Mouse (Mus musculus): ENCODE data around the gene Vkorc1.

Gene Vkorc1

GRCm38 (mm10) chr7:127915293-127915692 is 19.9 kb upstream of the Vkorc1 start:
- WGBS = 90% methylated on average over 12 of the region's 12 CpGs

GRCm38 (mm10) chr7:127912938-127913337 is 17.5 kb upstream of the Vkorc1 start:
- WGBS = 8% methylated on average over 4 of the region's 4 CpGs

GRCm38 (mm10) chr7:127912190-127912871 is 16.9 kb upstream of the Vkorc1 start, which contains the start of gene Kat8:
Gene Kat8, plus strand, starts transcription at chr7:127912516.
- WGBS = under 1% methylated on average over 40 of the region's 40 CpGs

GRCm38 (mm10) chr7:127908656-127909055 is 13.2 kb upstream of the Vkorc1 start:
- WGBS = 84% methylated on average over 4 of the region's 4 CpGs

- WGBS = 96% methylated on average over 12 of the region's 12 CpGs
These were observed 12.5 kb upstream of the Vkorc1 start for GRCm38 (mm10) chr7:127907939-127908338.

GRCm38 (mm10) chr7:127903971-127904796 is 8.8 kb upstream of the Vkorc1 start, which contains the start of gene Bckdk:
Gene Bckdk, plus strand, starts transcription at chr7:127904082.
- 5% methylated on average over 38 of the region's 38 CpGs for WGBS

GRCm38 (mm10) chr7:127901772-127902171 is 6.4 kb upstream of the Vkorc1 start:
- WGBS = 88% methylated on average over 2 of the region's 2 CpGs

GRCm38 (mm10) chr7:127899997-127900396 is 4.6 kb upstream of the Vkorc1 start:
- 43% methylated on average over 7 of the region's 7 CpGs for WGBS

- WGBS = 39% methylated on average over 10 of the region's 10 CpGs
These were observed 3.0 kb upstream of the Vkorc1 start for GRCm38 (mm10) chr7:127898179-127898956.

GRCm38 (mm10) chr7:127897542-127897941 is 2.1 kb upstream of the Vkorc1 start:
- WGBS = 95% methylated on average over 7 of the region's 7 CpGs

- WGBS = 54% methylated on average over 13 of the region's 13 CpGs
These were observed 967 bp upstream of the Vkorc1 start for GRCm38 (mm10) chr7:127896384-127896783.

GRCm38 (mm10) chr7:127895891-127896290 is 474 bp upstream of the Vkorc1 start:
- WGBS = 66% methylated on average over 7 of the region's 7 CpGs

GRCm38 (mm10) chr7:127894480-127894879 is 937 bp downstream of the Vkorc1 start:
- WGBS = 84% methylated on average over 5 of the region's 5 CpGs

- WGBS = 46% methylated on average over 4 of the region's 4 CpGs
These were observed 4.6 kb downstream of the Vkorc1 start, which contains the start of gene Prss53 for GRCm38 (mm10) chr7:127890798-127891197. Gene Prss53, minus strand, starts transcription at chr7:127890970.

GRCm38 (mm10) chr7:127888821-127889220 is 6.6 kb downstream of the Vkorc1 start:
- 64% methylated on average over 3 of the region's 3 CpGs for WGBS

GRCm38 (mm10) chr7:127887781-127888180 is 7.6 kb downstream of the Vkorc1 start:
- WGBS = 69% methylated on average over 3 of the region's 3 CpGs

- WGBS = 70% methylated on average over 8 of the region's 8 CpGs
These were observed 8.2 kb downstream of the Vkorc1 start for GRCm38 (mm10) chr7:127887191-127887590.

GRCm38 (mm10) chr7:127886551-127886950 is 8.9 kb downstream of the Vkorc1 start:
- 77% methylated on average over 6 of the region's 6 CpGs for WGBS

GRCm38 (mm10) chr7:127885951-127886350 is 9.5 kb downstream of the Vkorc1 start:
- 48% methylated on average over 6 of the region's 6 CpGs for WGBS

- WGBS = 77% methylated on average over 12 of the region's 12 CpGs
These were observed 15.0 kb downstream of the Vkorc1 start for GRCm38 (mm10) chr7:127880431-127880830.

- 96% methylated on average over 9 of the region's 9 CpGs for WGBS
These were observed 16.1 kb downstream of the Vkorc1 start for GRCm38 (mm10) chr7:127879301-127879700.

Data from cerebral cortex, adult 2 months (tissue).